Mouse (Mus musculus): ENCODE data around the gene Slc16a13. TPM values are rescaled to one million over a fixed set of nuclear protein-coding genes. Genes with fewer than 3 reads are reported as not detected.

Slc16a13 gene
- polyA plus RNA-seq, 1 experiment, result 13.9 TPM

GRCm38 (mm10) chr11:70229260-70230010 lies 8.6 kb upstream of the Slc16a13 start, which contains the start of gene Bcl6b:
Bcl6b (minus strand) TSS chr11:70229798.
- no peak for TF ChIP-seq POLR2A (IDR thresholded peaks at IDR 0.05; ENCODE audit: borderline replicate concordance, extremely low read depth, insufficient read depth, insufficient read length, poor library complexity, severe bottlenecking)
- no peak for TF ChIP-seq CTCF (IDR thresholded peaks at IDR 0.05; ENCODE audit: borderline replicate concordance, extremely low read depth, insufficient read depth, insufficient read length)
- no peak for DNase-seq (ENCODE audit: low read depth)

DNA sequence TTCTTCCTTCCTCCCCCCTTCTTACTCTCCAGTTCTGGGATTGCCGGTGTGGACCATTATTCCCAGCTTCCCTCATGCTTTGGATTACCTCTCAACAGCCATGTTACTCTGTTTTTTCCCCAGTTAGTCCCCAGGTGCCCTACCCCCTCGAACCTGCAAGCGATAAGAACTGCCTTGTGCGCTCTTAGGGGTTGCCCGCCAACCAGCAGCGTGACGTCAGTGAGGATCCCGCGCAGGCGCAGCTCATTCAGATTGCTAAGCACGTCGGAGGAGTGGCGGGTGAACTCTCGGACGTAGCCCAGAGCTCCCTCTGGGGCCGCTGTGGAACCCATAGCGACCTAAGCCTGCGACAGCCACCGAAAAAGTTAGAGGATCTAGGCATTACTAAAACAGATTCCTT lies 8.0 kb upstream of the Slc16a13 start:
- DNase-seq (ENCODE audit: low read depth), result peak; percentile 91
- TF ChIP-seq CTCF (IDR thresholded peaks at IDR 0.05; ENCODE audit: borderline replicate concordance, extremely low read depth, insufficient read depth, insufficient read length) (no peak), POLR2A (IDR thresholded peaks at IDR 0.05; ENCODE audit: borderline replicate concordance, extremely low read depth, insufficient read depth, insufficient read length, poor library complexity, severe bottlenecking) (no peak)

DNA sequence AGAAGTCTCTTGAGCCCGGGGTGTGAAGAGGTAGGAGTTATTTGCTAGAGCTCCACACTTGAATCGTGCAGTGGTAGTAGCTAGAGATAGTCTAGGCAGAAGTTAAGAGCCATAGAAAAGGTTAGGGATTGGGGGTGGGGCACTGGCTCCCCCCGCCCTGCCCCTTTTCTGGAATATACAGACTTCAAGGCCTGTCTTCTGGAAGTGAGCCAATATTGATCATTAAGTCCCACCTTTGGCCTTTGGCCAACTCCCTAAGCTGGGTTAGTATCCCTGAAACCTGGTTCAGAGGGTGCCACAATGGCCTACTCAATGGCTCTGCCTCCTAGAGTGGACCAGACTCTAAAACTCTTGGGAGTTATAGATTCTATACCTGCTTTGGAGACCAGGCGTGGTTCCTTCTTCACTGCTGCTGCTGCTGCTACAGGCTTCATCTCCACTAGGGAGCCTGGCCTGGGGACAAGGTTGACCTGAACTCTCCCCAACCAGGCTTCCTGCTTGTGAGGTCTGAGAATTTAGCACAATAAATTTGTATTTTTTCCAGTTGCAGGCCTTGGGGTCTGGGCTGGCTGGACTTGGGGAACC lies 6.9 kb upstream of the Slc16a13 start:
- DNase-seq (ENCODE audit: low read depth), result no peak
- TF ChIP-seq CTCF (IDR thresholded peaks at IDR 0.05; ENCODE audit: borderline replicate concordance, extremely low read depth, insufficient read depth, insufficient read length), result no peak
- TF ChIP-seq POLR2A (IDR thresholded peaks at IDR 0.05; ENCODE audit: borderline replicate concordance, extremely low read depth, insufficient read depth, insufficient read length, poor library complexity, severe bottlenecking), result no peak

DNA sequence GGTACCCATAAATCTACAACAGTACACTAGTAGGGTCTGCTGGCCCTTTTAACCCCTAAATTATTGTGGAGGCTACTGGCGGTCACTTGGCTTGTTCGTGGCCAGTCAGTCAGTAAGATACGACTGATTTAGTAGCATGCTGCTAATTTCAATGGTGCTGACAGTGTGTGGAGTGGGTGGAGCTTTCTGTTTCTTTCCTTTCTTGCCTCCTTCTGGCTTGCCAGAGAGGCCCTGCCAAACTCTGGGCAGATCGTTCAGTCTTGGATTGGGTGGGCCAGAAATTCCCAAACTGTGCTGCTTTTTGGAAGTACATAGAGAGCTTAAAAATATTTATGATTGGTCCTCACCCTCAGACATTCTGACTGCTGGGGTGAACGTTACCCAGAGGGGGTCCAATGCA lies 6.3 kb upstream of the Slc16a13 start:
- TF ChIP-seq POLR2A (IDR thresholded peaks at IDR 0.05; ENCODE audit: borderline replicate concordance, extremely low read depth, insufficient read depth, insufficient read length, poor library complexity, severe bottlenecking) (no peak), CTCF (IDR thresholded peaks at IDR 0.05; ENCODE audit: borderline replicate concordance, extremely low read depth, insufficient read depth, insufficient read length) (no peak)
- peak; percentile 63 for DNase-seq (ENCODE audit: low read depth)

DNA sequence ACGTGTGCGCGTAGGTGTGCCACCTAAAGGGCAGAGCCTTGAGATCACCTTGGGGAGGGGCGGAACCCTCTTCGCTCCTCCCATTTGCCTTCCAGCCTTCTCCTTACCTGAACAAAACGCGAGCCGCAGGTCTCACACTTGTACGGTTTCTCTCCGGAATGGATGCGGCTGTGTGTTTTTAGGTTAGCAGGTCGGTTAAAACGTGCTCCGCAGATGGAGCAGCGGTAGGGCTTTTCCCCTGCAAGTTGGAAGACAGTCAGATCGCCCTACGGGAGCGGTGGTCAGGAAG lies 5.7 kb upstream of the Slc16a13 start:
- DNase-seq (ENCODE audit: low read depth), result no peak
- TF ChIP-seq CTCF (IDR thresholded peaks at IDR 0.05; ENCODE audit: borderline replicate concordance, extremely low read depth, insufficient read depth, insufficient read length) (no peak), POLR2A (IDR thresholded peaks at IDR 0.05; ENCODE audit: borderline replicate concordance, extremely low read depth, insufficient read depth, insufficient read length, poor library complexity, severe bottlenecking) (no peak)

DNA sequence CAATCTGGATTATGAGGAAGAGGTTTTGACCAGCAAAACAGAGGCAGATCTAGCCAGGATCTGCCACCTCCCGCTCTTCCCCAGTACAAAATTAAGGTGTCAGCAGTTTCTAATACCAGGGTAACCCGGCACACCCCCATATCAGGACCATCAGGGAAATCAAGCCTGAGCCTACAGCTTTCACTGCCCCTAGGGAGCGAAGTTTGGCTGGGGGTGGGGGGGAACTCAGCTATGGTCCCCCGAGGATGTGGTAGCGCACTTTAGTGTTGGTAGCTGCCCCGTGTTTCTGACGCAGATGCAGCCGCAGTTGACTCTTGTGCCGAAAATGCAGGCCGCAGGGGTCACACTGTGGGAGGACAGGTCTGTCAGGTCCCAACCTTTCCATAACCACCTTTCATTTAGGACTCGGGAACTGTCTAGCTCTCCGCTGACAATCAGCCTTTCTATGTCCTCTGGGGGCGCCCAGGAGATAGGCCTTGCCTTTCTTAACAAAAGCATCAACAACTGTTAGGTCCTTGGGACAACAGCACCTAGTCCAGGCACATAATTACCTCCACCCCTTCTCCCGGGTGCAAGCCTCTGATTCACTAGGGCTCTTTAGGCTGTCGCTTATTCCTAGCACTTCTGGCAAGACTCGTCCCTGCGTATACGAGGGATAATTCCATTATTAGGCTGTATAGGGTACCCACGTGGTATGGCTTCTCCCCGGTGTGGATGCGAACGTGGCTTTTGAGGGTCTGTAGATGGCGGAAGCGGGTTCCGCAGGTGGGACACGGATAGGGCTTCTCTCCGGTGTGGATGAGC lies 5.1 kb upstream of the Slc16a13 start:
- TF ChIP-seq POLR2A (IDR thresholded peaks at IDR 0.05; ENCODE audit: borderline replicate concordance, extremely low read depth, insufficient read depth, insufficient read length, poor library complexity, severe bottlenecking) (no peak), CTCF (IDR thresholded peaks at IDR 0.05; ENCODE audit: borderline replicate concordance, extremely low read depth, insufficient read depth, insufficient read length) (no peak)
- DNase-seq (ENCODE audit: low read depth), result no peak

DNA sequence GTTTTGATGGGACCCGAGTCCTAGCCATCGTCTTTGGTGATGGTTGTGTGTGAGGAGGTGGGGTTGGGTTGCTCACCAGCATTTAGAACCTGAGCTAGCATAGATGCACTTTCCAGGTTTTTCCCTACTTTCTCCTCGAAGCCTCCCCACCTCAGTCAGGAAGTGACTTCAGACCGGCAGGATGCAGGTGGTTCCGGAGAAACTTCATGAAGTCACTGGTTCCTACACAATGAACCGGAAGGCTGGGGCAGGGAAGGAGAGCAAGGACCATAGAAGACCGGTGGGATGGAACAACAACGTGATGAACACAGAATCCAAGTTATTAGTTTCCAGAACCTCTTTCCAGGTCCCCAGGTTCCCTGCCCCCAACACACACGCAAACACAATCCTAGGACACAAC lies 2.9 kb upstream of the Slc16a13 start:
- DNase-seq (ENCODE audit: low read depth), result no peak
- no peak for TF ChIP-seq POLR2A (IDR thresholded peaks at IDR 0.05; ENCODE audit: borderline replicate concordance, extremely low read depth, insufficient read depth, insufficient read length, poor library complexity, severe bottlenecking)
- no peak for TF ChIP-seq CTCF (IDR thresholded peaks at IDR 0.05; ENCODE audit: borderline replicate concordance, extremely low read depth, insufficient read depth, insufficient read length)

DNA sequence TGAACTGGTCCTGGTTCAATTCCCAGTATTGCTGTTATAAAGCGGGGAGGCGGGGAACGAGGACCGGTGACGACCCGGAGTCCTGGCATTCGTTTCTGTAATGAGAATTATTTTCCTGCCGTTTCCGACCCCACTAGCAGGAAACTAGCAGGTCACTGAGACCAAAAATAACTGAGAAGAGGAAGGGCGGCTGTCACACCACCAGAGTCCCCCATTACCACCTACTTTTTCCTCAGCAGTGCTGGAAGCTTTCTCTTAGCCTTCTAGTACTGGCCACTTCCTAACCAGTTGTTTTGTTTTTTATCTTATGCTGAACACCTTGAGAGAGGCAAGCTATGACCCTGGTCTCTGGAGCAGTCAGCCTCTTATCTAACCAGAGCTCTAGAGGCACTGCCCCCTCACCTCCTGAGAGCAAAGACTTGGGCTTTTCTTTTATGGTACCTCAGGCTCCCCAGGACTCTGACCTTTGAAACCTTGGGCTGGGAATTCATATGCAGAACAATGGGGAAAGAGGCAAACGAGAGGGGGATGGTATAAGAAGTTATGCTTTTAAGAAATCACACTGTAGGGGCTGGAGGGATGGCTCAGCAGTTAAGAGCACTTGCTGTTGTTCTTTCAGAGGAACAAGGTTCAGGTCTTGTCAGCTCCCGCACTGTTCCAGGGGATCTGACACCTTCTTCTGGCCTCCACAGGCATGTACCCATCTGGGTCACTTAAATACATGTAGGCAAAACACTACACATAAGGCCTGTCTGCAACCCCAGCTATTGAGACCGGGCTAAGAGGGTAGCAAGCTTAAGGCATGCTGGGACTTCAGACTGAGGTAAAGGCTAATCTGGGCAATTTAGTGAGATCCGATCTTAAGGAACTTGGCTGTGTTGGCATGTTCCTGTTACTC lies 988 bp upstream of the Slc16a13 start:
- DNase-seq (ENCODE audit: low read depth), result no peak
- no peak for TF ChIP-seq CTCF (IDR thresholded peaks at IDR 0.05; ENCODE audit: borderline replicate concordance, extremely low read depth, insufficient read depth, insufficient read length)

DNA sequence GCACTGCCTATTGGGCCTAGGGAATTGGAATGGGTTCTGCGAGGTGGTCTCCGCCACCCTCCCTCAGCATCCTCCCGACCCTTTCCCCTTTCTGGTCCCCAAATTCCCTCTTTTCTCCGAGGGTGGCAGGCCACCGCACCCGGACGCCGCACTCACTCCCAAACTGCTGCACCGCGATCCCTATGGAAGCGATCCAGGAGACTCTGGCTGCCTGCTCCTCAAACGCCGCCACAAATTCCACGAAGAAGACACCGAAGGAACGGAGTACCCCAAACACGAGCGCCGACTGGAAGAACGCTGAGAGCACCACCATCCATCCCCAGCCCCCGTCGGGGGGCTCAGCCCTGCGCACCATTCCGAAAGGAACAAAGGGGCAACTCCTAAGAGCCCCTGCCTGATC lies 541 bp downstream of the Slc16a13 start:
- DNase-seq (ENCODE audit: low read depth), result no peak
- TF ChIP-seq CTCF (IDR thresholded peaks at IDR 0.05; ENCODE audit: borderline replicate concordance, extremely low read depth, insufficient read depth, insufficient read length) (no peak), POLR2A (IDR thresholded peaks at IDR 0.05; ENCODE audit: borderline replicate concordance, extremely low read depth, insufficient read depth, insufficient read length, poor library complexity, severe bottlenecking) (no peak)

DNA sequence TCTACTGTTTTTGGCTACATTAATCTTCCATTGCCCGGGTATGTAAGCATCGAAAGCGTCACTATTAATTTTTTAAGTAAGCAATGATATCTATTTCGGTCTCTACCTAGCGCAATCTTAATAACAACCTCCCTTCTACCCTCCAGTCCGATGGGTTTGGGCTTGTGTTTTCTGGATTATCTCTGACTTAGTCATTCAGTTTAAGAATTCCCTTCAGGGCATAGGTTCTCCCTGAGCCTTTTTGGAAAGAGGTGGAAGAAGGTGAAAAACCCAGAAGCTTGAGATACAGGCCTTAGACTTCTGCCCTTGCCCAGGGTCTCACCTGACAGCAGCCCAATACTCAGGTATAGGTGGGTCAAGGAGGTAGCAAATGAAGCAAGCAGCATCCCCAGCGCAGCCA lies 991 bp downstream of the Slc16a13 start:
- TF ChIP-seq POLR2A (IDR thresholded peaks at IDR 0.05; ENCODE audit: borderline replicate concordance, extremely low read depth, insufficient read depth, insufficient read length, poor library complexity, severe bottlenecking) (no peak), CTCF (IDR thresholded peaks at IDR 0.05; ENCODE audit: borderline replicate concordance, extremely low read depth, insufficient read depth, insufficient read length) (no peak)
- no peak for DNase-seq (ENCODE audit: low read depth)

All from brain, embryonic 14.5 days (tissue).